Mouse (Mus musculus): ENCODE results near the gene Spryd7. TPM values are rescaled to one million over a fixed set of nuclear protein-coding genes. Genes with fewer than 3 reads are reported as not detected.
A peak's percentile ranks its signal among the peaks of the same experiment; 100 is the strongest.

Spryd7 gene
- polyA plus RNA-seq, 1 experiment from 2014 or later = 31.2 TPM

- Histone ChIP-seq H3K36me3 (peaks cover 3% of the 10 kb centered on the region; the same call in 1 of the 2 replicates), H3K27me3 (no peaks in the 10 kb centered on the region), H3K9ac (replicated peaks) (no peak overlapping the region), H3K27ac (no peak overlapping the region), H3K4me2 (replicated peaks) (no peak overlapping the region), H3K4me1 (replicated peaks) (no peaks in the 10 kb centered on the region), H3K9me3 (no peaks in the 10 kb centered on the region), H3K4me3 (replicated peaks) (no peak overlapping the region)
- WGBS = 83% methylated on average over 7 of the region's 7 CpGs
- ATAC-seq = no peak
Observed at GRCm38 (mm10) chr14:61529533-61529932, 27.2 kb downstream of the Spryd7 start.

GRCm38 (mm10) chr14:61526006-61526405 is 30.7 kb downstream of the Spryd7 start:
- no peak overlapping the region for H3K27ac ChIP-seq
- H3K4me2 ChIP-seq (replicated peaks) = no peak overlapping the region
- H3K9me3 ChIP-seq = no peaks in the 10 kb centered on the region
- H3K9ac ChIP-seq (replicated peaks) = no peak overlapping the region
- no peak for ATAC-seq
- WGBS = 92% methylated on average over 2 of the region's 2 CpGs
- H3K4me3 ChIP-seq (replicated peaks) = no peak overlapping the region
- H3K36me3 ChIP-seq = no peaks in the 10 kb centered on the region
- no peaks in the 10 kb centered on the region for H3K4me1 ChIP-seq (replicated peaks)
- H3K27me3 ChIP-seq = no peaks in the 10 kb centered on the region

- Histone ChIP-seq H3K27me3 (no peaks in the 10 kb centered on the region), H3K9ac (replicated peaks) (no peak overlapping the region), H3K4me2 (replicated peaks) (no peak overlapping the region), H3K4me1 (replicated peaks) (no peaks in the 10 kb centered on the region), H3K27ac (no peak overlapping the region), H3K36me3 (no peaks in the 10 kb centered on the region), H3K9me3 (peaks cover 4% of the 10 kb centered on the region; the same call in 1 of the 2 replicates), H3K4me3 (replicated peaks) (no peak overlapping the region)
- WGBS = 88% methylated on average over 2 of the region's 2 CpGs
- ATAC-seq = no peak
Observed at GRCm38 (mm10) chr14:61523821-61524220, 32.9 kb downstream of the Spryd7 start.

GRCm38 (mm10) chr14:61518659-61519480 is 37.8 kb downstream of the Spryd7 start:
- Histone ChIP-seq H3K4me3 (replicated peaks) (no peak overlapping the region), H3K9ac (replicated peaks) (no peak overlapping the region), H3K4me2 (replicated peaks) (no peak overlapping the region), H3K4me1 (replicated peaks) (no peaks in the 10 kb centered on the region), H3K27me3 (no peaks in the 10 kb centered on the region), H3K36me3 (no peaks in the 10 kb centered on the region), H3K27ac (no peak overlapping the region), H3K9me3 (peaks cover 4% of the 10 kb centered on the region; the same call in 1 of the 2 replicates)
- no peak for ATAC-seq
- 88% methylated on average over 10 of the region's 10 CpGs for WGBS

GRCm38 (mm10) chr14:61516471-61517426 is 39.9 kb downstream of the Spryd7 start:
- H3K27me3 ChIP-seq = no peaks in the 10 kb centered on the region
- H3K4me1 ChIP-seq (replicated peaks) = no peaks in the 10 kb centered on the region
- H3K4me3 ChIP-seq (replicated peaks) = no peak overlapping the region
- H3K9me3 ChIP-seq = peaks cover 4% of the 10 kb centered on the region; the same call in 1 of the 2 replicates
- H3K9ac ChIP-seq (replicated peaks) = no peak overlapping the region
- H3K36me3 ChIP-seq = no peaks in the 10 kb centered on the region
- no peak overlapping the region for H3K27ac ChIP-seq
- WGBS = 89% methylated on average over 9 of the region's 9 CpGs
- no peak for ATAC-seq
- no peak overlapping the region for H3K4me2 ChIP-seq (replicated peaks)

- H3K9ac ChIP-seq (replicated peaks) = no peak overlapping the region
- H3K4me1 ChIP-seq (replicated peaks) = no peaks in the 10 kb centered on the region
- 78% methylated on average over 2 of the region's 2 CpGs for WGBS
- H3K4me3 ChIP-seq (replicated peaks) = no peak overlapping the region
- no peak for ATAC-seq
- H3K27ac ChIP-seq = no peak overlapping the region
- H3K9me3 ChIP-seq = peaks cover 6% of the 10 kb centered on the region; the same call in 1 of the 2 replicates
- H3K4me2 ChIP-seq (replicated peaks) = no peak overlapping the region
- no peaks in the 10 kb centered on the region for H3K36me3 ChIP-seq
- H3K27me3 ChIP-seq = no peaks in the 10 kb centered on the region
Observed at GRCm38 (mm10) chr14:61511494-61511893, 45.2 kb downstream of the Spryd7 start.

- H3K9ac ChIP-seq (replicated peaks) = no peak overlapping the region
- H3K27me3 ChIP-seq = no peaks in the 10 kb centered on the region
- no peak overlapping the region for H3K4me2 ChIP-seq (replicated peaks)
- H3K4me1 ChIP-seq (replicated peaks) = no peaks in the 10 kb centered on the region
- no peak overlapping the region for H3K27ac ChIP-seq
- no peaks in the 10 kb centered on the region for H3K36me3 ChIP-seq
- 44% methylated on average over 20 of the region's 20 CpGs for WGBS
- no peak overlapping the region for H3K4me3 ChIP-seq (replicated peaks)
- ATAC-seq = peak; percentile 75
- no peaks in the 10 kb centered on the region for H3K9me3 ChIP-seq
Observed at GRCm38 (mm10) chr14:61497716-61498490, 58.8 kb downstream of the Spryd7 start.

- H3K36me3 ChIP-seq = no peaks in the 10 kb centered on the region
- H3K27me3 ChIP-seq = no peaks in the 10 kb centered on the region
- H3K27ac ChIP-seq = no peak overlapping the region
- 79% methylated on average over 6 of the region's 6 CpGs for WGBS
- no peak overlapping the region for H3K9ac ChIP-seq (replicated peaks)
- H3K4me3 ChIP-seq (replicated peaks) = no peak overlapping the region
- no peak overlapping the region for H3K4me2 ChIP-seq (replicated peaks)
- no peak for ATAC-seq
- no peaks in the 10 kb centered on the region for H3K9me3 ChIP-seq
- no peaks in the 10 kb centered on the region for H3K4me1 ChIP-seq (replicated peaks)
Observed at GRCm38 (mm10) chr14:61493511-61494135, 63.1 kb downstream of the Spryd7 start.

Other genes with a start within 250 kb of the Spryd7 start
- 0.20 and 0.44 TPM in 2 replicates for gene Arl11, start 247.1 kb downstream of the Spryd7 start, polyA plus RNA-seq (2015; fragmentation: Nextera tagmentation; extraction: Ambion mirVana)
- gene Ebpl, start 196.4 kb downstream of the Spryd7 start, polyA plus RNA-seq (2015; fragmentation: Nextera tagmentation; extraction: Ambion mirVana) = 9.0 and 9.3 TPM in 2 replicates
- gene Kpna3, start 117.0 kb downstream of the Spryd7 start, polyA plus RNA-seq (2015; fragmentation: Nextera tagmentation; extraction: Ambion mirVana) = 76.7 and 79.1 TPM in 2 replicates
- 48.4 and 54.0 TPM in 2 replicates for gene Trim13, start 41.4 kb upstream of the Spryd7 start, polyA plus RNA-seq (2015; fragmentation: Nextera tagmentation; extraction: Ambion mirVana)
- gene Kcnrg, start 50.6 kb upstream of the Spryd7 start, polyA plus RNA-seq (2015; fragmentation: Nextera tagmentation; extraction: Ambion mirVana) = 3.2 and 3.4 TPM in 2 replicates

Data from midbrain, embryonic 13.5 days (tissue).